Mouse (Mus musculus): ENCODE data around the gene Agmat.

- TF ChIP-seq POLR2A (IDR thresholded peaks at IDR 0.05; ENCODE audit: extremely low read depth, insufficient read depth, low read length) = no peak
- TF ChIP-seq CTCF (IDR thresholded peaks at IDR 0.05; ENCODE audit: extremely low read depth, insufficient read depth, low read length) = no peak
Observed at GRCm38 (mm10) chr4:141786141-141786540, 39.7 kb downstream of the Agmat start.
